Mouse (Mus musculus) erythroblast, embryonic 14.5 days (primary cell): ENCODE measurements around the gene Asprv1.

ENCODE experiments used
- GATA1 ChIP-seq: IDR thresholded peaks from 2 replicates; pipeline ENCODE4 v1.6.1; 2012; ENCODE audit warnings: low read length, inconsistent platforms, mixed read lengths
- TAL1 ChIP-seq: IDR thresholded peaks from 3 replicates; pipeline ENCODE4 v1.6.1; 2012; ENCODE audit warnings: low read length, inconsistent platforms, mixed read lengths

DNA sequence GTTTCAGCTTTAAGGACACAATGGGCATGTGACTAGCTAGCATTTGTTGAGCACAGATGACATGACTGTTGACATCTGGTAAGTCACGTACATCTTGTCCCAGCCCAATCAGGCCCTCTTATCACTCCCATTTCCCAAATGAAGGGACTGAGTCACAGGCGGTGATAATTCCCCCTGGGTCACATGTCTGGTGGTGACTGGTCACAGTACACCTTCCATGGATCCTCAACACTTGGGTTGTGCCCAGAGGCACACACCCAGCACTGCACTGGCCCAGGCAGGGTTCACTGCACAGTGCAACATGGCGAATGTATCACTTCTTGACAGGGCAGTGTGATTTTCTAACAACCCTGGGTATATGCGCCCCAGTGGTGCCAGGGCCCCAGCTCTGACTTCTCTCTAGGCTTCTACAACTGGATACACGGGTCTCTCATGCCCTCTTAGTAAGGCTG, 29.2 kb upstream of the Asprv1 start:
- no peak for TF ChIP-seq TAL1
- no peak for TF ChIP-seq GATA1
